Mouse (Mus musculus): ENCODE measurements around the gene Cyp4f40.

DNA sequence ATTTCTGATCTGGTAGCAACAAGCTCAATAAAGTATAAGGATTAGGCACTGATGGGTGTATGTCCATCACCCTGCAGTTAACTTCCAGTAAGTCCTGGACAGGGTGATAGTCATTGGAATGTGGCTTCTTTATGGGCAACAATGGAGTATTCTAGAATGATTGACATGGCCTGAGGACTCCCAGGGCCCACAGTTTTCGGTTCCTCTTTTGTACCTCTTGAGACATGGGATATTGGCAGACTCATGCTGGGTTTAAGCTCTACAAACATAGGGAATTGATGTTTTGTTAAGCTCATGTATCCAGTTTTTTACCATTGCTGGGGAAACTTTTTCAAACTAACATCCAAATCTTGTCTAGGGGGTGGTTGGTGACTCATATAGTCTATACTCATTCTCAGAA is 41.4 kb upstream of the Cyp4f40 start:
- no peak for TF ChIP-seq CTCF (IDR thresholded peaks at IDR 0.05; ENCODE audit: extremely low read depth, insufficient read depth, low read length)
- TF ChIP-seq POLR2A (IDR thresholded peaks at IDR 0.05; ENCODE audit: extremely low read depth, insufficient read depth, low read length) = no peak
